Mouse (Mus musculus) lung, postnatal 10 days (tissue): Measurements from ENCODE around the gene Lif.

Source experiments
- DNase-seq: peaks from one replicate; pipeline ENCODE4 v3.0.0; 2021

The Lif gene

GRCm38 (mm10) chr11:4263296-4263695 is 5.9 kb downstream of the Lif start:
- DNase-seq = no peak

GRCm38 (mm10) chr11:4264066-4264465 is 6.7 kb downstream of the Lif start:
- peak; percentile 84 for DNase-seq

DNA sequence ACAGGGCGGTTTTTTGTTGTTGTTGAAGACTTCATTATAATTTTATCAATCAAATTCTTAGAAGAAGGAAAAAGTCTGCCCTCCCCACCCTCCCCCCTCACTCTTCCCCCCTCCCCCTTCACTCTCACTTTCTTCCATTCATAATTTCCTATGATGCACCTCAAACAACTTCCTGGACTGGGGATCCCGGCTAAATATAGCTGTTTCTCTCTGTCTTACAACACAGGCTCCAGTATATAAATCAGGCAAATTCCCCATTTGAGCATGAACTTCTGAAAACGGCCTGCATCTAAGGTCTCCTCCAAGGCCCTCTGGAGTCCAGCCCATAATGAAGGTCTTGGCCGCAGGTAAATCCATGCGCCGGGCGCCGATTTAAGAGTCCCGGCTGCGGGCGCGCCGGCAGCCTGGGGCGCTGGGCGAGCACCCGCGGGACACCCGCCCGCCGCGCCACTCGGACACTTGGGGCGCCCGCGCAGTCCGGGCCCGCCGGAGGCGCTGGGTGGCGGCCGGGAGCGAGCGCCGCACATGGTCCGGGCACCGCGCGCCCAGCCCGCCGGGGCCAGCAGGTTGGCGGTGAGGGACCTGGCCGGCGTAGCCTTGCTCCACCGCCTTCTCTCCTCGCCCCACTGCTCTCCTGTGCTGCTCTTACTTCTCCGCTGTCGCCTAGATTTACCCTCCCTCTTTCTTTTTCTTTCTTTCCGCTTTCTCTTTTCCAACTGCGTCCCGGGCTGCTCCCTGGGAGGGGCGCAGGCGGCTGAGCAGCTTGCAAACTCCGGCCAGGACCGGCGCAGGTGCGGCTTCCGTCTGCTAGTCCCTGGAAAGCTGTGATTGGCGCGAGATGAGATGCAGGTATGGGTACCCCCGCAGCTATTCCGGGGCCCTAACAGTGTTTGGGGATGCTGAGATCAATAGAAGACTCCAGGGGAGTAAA is 9.2 kb downstream of the Lif start:
- DNase-seq = peak; percentile 63

- DNase-seq = no peak
Observed at GRCm38 (mm10) chr11:4267202-4267578, 9.8 kb downstream of the Lif start.

GRCm38 (mm10) chr11:4268500-4268899 is 11.1 kb downstream of the Lif start:
- no peak for DNase-seq

DNA sequence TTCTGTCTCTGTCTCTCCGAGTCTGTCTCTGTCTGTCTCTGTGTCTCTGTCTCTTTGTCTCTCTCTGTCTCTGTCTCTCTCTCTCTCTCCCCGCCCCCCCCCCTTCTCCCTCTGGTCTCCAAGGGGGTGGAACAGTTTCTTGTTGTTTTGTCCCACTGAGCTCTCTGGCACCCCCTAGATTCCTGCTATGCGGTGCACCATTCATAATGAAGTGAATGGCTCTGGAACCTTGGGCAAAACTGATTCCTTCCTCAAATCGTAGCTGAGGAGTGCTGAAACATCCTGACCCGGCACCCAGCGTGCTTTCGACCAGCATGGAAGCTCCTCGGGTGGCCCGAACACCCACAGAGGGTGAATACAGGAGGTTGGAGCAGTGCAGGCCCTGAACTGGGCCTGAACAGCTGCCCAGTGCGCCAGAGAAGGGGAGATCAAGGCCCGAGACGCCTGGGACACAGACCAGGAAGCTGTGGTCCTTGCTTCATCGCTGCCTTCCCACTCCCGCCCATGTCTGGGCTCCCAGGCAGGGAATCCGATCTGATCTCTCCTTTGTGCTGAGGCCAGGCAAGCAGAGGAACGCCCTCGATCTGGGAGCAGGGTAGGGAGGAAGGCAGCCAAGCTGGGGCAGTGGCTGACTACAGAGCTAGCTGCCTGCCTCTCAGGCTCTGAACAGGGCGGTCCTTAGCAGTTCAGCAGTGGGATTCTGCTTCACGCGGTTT is 13.5 kb downstream of the Lif start:
- peak; percentile 68 for DNase-seq

DNA sequence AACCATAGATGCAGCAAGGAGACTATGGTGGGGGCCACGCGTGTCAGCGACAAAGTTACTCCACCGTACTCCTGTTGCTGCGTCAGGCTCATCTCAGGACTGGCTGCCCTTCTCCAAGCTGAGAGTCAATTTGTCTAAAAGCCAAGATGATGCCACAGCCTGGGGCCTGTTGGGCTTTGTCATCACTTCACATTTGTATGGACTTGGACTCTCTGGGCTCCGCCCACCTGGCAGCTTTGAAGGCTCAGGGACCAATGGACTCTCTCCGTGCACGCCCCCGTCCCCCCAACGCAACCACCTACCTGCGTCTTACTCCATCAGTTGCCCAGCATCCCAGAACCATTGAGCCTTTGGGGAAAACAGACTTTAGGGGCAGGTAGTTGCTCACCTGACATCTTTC is 14.2 kb downstream of the Lif start:
- no peak for DNase-seq

DNA sequence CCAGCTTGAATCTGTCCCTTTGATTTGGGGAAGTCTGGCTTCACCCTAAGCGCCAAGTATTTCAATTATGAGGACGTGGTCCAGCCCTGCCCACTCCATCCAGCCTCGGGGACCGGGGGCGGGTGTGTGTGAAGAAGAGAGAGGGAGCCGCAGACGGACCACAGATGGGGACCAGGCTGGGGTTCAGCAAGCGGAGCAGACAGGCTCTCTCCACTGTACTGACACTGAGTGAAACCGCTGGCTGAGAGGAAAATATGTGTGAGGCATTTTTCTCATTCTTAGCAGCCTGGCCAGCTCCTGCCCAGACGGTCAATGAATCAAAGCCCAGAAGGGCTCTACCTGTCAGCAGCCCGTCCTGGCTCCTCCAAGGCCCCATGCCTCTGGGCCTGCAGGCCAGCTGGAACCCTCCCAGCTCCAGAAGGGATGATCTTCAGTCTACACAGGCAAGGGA is 19.1 kb downstream of the Lif start:
- peak; percentile 84 for DNase-seq

DNA sequence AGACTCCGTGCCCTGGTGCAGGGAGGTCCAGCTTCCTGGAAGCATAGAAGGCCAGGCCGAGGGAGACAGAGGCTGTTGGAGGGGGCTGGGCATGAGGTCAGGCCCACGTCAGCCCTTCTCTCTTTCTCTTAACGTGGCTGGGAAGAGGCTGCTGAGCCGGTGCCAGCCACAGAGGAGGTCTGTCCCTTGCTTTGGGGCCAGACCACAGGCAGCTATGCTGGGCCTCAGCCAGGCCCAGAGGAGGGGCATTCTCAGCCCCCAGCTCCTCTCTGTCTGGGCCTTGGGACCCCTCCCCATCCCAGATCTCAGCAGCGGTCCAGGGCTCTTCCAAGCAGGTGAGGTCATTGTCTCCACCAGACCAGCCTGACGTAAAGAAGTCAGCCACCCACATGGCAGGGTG is 22.6 kb downstream of the Lif start:
- no peak for DNase-seq

GRCm38 (mm10) chr11:4281852-4282251 is 24.5 kb downstream of the Lif start:
- no peak for DNase-seq

- peak; percentile 65 for DNase-seq
Observed at GRCm38 (mm10) chr11:4283627-4284026, 26.3 kb downstream of the Lif start.

DNA sequence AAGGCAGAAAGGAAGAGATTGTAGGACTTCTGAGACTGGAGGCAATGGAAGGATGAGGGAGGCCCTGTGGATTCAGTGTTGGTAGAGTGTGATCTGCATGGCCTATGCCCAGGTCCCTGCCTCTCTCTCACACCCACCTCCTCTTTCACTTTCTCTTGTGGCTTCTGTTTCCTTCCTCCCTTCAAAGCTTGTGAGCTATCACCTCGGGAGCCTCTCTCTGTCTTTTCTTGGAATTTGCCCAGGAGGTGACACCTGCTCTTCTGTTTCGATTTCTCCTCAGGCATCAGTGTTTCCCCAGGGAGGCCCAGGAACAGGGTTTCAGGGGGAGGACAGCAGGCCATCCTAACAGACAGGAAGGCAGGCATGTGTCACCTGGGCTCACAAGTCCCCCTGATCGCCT is 31.9 kb downstream of the Lif start:
- DNase-seq = no peak

DNA sequence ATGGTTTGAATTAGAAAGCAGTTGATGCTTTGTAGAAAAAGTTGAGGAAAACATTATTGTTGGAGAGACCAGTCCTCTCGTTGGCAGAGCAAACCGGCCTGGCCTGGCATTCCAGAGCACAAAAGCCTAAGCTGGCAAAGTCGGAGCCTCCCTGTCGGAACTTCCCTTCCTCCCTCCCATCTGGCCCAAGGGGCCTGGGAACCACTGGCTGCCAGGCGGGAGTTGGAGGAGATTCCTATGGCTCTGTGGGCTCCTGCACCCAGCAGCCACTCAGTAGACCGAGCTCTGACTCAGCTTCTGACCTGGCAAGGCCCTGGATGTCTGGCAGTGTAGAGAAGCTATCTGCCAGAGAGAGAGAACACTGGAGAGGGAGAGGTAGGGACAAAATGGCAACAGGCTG is 34.3 kb downstream of the Lif start:
- DNase-seq = peak; percentile 60

DNA sequence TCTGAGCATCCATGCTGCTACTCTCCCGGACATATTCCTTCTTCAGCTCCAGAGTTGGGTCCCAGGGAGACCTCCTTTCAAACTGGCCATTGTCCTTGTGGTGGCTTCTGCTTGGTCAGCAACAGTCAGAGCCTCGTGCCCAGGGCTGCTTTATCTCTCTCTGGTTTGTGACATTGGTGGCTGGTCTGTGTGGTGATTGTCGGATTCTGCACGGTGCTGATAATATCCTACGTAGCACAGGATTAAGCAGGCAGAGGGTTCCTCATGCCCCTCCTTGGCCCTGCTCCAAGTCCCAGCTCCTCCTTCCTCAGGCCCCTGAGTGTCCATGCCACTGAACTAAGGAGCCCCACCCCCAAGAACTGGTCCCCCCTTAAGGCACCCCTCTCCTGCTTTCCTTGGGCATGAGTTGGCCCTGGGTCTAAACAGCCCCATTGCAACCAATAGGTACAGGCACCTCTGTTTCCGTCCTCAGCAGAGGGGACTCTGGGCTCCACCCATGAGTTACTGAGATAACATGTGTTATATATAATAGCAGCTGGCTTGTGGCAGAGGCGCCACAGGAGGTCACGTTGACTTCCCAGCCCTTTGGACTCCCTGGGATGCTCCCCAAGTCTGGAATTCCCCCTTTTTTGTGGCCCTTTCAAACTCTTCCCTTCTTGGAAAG is 35.0 kb downstream of the Lif start:
- no peak for DNase-seq

- no peak for DNase-seq
Observed at GRCm38 (mm10) chr11:4292888-4293247, 35.5 kb downstream of the Lif start.

DNA sequence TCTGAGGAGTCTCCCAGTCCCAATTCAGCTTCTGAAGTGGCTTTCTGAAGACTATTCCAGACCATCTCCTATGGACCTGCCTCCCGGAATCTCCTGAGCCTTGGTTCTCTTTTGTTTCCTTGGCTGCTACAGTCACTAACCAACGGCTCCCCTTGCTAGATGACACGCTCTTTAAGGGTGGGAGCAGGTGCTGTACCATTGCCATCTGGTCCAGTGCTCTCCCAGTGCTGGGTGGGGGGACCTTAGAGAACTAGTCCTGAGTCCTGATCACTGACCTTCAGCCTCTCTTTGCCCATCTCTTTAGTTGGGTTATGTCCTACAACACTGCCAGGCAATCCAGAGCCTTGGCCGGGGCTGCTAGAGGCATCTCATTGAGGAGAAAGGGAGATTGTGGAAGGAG is 36.1 kb downstream of the Lif start:
- DNase-seq = no peak

DNA sequence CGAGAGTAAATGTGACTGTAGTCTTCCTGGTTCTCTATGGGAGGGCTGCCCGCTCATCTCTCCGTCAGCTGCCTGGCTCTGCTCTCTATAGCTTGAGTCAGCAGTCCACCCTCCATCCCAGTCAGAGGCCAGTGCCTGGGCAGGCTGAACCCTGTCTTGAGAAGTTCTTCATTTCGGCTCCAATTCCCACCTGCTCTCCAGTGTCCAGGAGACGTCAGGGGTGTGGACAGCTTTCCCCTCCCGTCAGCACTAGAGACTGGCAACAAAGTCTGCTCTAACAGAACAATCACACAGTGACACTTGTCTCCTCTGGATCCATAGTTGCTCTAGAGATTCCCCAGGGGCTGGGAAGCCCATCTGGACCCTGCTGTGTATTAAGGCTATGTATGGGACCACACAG is 36.7 kb downstream of the Lif start:
- DNase-seq = no peak

DNA sequence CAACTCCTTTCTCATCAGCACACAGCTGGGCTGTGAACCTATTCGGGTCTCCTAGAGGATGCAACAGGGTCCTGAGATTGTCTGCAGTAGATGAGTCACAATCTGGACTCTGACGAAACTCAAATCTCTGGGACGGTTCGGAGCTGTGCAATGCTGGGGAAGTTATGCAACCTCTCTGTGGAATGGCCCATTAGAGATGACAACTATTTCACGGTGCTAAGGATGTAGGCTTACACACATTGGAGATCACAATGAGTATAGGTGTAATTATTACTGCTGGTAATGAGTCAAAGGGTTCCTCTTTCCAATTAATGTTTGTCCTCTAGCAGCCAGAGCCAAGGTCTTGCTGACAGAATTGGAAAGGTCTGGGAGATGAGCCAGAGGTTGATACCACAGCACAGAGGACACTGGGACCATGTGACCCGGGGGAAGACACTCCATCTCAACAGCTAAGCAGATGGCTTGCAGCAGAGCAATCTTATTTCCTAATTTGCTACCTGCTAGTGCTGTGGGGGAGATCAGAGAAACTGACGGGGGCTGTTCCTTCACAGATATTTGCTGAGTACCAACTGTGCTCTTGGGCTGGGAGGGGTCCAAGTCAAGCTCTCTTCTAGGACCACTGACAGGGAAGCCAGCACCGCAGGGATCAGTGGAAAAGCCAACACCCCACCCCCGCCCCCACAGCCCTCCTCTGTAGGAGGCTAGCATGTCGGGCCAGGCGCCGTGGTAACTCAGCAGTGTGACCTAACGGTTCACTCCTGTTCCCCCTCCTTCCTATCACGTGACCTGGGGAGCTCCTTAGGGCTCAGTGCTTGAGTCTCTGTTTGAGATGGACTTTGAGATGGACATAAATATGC is 37.4 kb downstream of the Lif start:
- peak; percentile 63 for DNase-seq

DNA sequence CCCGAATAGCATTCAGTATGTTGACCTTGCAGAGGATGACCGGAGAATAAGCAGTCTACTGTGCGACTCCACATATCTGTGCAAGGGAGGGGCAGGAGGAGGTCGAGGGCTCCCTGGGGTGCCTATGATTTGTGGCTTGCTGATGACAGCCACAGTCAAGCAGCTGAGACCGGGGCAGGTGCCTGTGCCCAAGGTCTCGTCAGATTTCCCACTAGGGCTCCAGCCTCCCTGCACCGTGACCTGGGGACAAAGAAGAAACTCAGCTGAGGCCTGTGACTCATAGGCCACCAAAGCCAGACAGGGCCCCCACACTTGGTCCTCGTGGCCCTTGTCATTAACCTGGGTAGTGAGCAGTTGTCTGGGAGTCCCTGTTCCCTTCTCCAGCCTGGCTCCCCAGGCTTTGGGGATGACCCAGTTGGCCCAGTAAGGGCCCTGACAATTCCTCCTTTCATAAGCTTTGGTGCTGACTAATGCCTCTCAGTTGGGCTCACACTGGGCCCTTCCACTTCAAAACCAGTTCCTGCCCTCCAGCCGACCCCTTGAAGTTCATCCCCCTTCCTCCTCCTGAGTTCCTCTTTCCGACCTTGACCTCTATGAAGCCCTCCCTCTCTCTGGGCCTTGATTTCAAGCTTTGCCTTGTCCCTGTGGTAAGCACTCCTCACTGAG is 39.4 kb downstream of the Lif start:
- DNase-seq = no peak

DNA sequence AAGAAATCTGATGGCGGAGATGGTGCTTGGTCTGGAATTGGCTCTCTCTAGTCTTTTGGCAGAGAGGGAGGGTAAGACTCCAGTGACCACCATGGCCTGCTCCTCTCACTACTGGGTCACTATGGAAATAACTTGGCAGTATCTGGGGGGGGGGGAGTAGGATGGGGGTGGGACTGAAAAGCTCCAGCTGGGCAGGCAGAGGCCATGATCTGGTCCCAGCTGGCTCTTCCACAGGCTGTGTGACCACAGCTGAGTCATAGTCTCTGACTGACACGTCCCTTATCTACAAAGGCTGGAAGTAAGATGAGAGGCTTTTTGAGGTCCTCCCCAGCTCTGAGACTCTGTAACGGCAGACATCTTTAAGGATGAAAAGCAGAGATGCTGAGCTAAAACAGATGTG is 40.4 kb downstream of the Lif start:
- peak; percentile 53 for DNase-seq

DNA sequence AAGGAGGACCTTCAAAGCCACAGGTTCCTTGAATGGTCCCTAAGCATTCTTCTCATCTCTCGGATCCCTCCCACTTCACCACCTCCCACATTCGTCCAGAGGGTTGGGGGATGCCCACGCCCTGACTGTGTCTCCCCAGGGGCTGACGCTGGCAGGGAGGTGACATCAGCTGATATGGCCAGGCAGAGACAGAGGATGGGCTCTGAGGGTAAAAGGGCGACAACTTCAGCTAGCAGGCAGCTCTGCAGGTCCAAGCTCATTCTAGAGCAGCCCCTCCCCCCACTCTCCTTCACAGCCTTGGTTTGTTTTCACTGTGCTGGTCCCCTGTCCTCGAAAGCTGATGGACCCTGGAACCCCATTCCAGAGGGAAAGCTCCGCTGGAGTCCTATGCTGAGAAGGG is 41.3 kb downstream of the Lif start:
- DNase-seq = no peak

DNA sequence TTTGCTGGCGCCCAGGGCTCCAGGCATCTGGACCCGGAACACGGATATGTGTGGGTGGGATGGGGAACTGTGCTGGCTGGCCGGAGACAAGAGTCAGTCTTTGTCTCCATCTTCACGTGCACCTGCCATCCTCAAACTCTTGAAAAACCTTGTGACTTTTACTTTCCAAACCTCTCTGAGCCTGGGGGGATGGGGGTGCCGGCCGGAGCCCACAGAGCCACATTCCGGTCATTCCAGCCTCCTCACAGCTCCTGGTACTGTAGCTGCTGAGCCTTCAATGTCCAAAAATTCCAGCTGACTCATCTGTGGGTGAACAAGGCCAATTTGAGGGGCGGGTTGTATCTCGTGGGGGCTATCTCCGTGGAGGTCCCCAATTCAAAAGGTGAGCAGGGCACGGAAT is 41.8 kb downstream of the Lif start:
- peak; percentile 56 for DNase-seq
